Mouse (Mus musculus) left cerebral cortex, adult 2 months (tissue): ENCODE results near the gene Zfp358. TPM values are rescaled to one million over a fixed set of nuclear protein-coding genes. Genes with fewer than 3 reads are reported as not detected.

Experiments used
- DNase-seq, 2 experiments: peaks; one replicate each; pipeline ENCODE4 v3.0.0; 2021 to 2022; ENCODE audit warnings: low spot score in 2 of 2, mixed read lengths in 1 of 2; ENCODE audit errors: extremely low spot score in 1 of 2
- H3K27ac ChIP-seq: fragments of 200-600 bp; 2 replicates; pipeline ENCODE4 v1.8.1; 2022
- H3K4me3 ChIP-seq: fragments of 200-600 bp; 2 replicates; pipeline ENCODE4 v1.8.1; 2022
- CTCF ChIP-seq: fragments of 200-600 bp; IDR thresholded peaks from 2 replicates; pipeline ENCODE4 v1.8.1; 2022; ENCODE audit warnings: antibody characterized with exemption, mild to moderate bottlenecking, moderate library complexity
- intact Hi-C: fragments of 180-260 bp; cut with DNase I; formaldehyde crosslinking; loops from one replicate; pipeline ENCODE4 v1.15.1; 2025
- total RNA-seq, 2 experiments: library from RNA; stranded (reverse); gene quantifications; 2 replicates each; pipeline ENCODE4 v1.2.3; 2021

The Zfp358 gene
- total RNA-seq, 2 experiments from 2014 or later = 32.4 to 34.8 TPM

DNA sequence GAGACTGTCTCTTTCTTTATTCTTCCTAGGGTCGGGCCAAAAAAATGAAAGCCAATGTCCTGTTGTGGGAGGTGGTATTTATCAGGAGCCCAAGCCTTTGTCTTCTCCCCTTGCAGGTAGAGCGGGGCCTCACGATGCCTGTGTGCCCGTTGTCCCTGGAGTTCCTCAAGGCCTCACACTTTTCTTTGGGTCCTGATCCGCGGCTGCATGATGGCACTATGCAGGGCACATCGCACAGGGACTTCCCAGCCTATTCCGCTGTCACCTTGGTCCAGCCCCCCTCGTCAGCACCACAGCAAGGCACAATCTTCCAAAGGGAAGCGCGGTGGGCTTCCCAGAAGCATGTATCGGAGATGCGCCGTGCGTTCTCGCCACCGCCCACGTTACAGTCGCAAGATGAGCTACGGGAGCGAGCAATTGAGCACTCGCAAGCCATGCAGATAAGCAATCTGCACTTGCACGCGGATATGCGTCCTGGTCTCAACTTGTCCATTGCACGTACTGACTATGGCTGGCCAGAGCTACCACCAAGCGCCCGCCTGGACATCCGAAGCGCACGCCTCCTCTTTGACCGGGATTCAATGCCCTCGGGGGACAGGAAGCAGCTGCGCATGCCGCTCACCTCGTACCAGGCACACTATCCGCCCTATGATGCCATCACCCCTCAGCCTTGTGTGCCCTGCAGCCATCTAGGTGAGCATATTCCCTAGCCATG lies 17.1 kb upstream of the Zfp358 start:
- intact Hi-C loops = no loop called here
- Histone ChIP-seq H3K4me3 (peak overlapping the region; percentile 29), H3K27ac (no peak overlapping the region)
- no peak for DNase-seq
- no peak for TF ChIP-seq CTCF

DNA sequence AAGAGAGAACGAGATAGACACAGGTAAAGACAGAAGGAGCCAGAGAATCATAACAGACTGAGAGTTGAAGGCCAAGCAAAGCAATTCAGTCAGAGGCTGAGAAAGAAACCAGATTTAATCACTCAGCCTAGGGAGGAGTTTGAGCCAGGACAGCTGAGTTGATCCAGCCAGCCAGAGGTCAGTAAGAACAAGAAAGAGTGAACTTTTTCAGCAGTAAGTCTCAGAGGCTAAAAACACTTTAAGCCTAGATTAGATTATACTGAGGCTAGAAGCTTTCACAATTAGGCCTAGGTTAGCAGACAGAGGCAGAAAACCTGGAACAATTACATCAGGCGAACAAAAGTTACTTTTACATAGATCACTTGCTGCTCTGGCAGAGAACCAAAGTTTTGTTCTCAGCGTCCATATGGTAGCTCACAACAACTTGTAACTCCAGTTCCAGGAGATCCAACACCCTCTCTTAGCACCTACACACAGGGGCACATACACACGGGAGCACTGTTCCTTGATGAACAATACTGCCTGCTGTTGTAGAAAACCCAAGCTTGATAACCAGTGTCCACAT lies 12.6 kb upstream of the Zfp358 start:
- intact Hi-C loops = no loop called here
- H3K4me3 ChIP-seq = no peak overlapping the region
- no peak for DNase-seq
- H3K27ac ChIP-seq = no peak overlapping the region
- no peak for TF ChIP-seq CTCF

DNA sequence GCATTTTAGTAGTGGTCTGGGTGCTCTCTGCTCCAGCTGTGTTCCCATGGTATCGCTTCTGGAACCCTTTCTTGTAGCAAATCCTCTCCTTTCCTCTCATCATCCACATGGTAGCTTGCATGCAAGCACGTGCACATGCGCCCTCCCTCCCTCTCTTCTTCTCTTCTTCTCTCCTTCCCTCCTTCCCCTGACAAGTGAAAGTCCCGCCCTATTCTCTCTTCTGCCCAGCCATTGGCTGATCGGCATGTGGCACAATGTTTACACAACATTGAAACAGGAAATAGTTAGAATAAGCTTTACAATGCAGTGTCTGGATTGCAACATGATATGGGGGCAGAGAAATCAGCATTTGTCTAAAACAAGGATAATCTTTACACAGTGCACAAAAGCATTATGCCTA lies 11.3 kb upstream of the Zfp358 start:
- intact Hi-C loops = no loop called here
- TF ChIP-seq CTCF = no peak
- Histone ChIP-seq H3K27ac (no peak overlapping the region), H3K4me3 (no peak overlapping the region)
- DNase-seq = no peak

DNA sequence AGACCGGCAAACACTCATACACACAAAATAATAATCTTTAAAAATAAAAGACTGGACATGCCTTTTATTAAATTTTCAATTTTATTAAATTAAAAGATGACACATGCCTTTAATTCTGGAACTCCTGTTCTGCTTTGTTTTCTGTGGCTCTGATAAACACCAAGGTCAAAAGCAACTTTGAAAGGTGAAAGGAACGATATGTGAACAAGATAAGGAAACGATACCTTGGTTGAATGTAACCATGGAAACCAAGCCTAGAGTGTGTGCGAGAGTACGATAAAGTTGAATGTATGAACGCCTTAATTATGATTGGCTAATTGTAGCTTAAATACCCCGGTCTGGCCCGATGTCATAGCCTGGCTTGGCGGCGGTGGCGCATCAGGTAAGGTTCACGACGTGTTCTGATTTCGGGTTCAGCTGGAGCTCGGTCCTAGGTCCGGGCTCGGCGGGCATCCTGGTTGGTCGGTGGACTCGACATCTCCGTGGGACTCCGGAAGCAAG lies 10.6 kb upstream of the Zfp358 start:
- Histone ChIP-seq H3K4me3 (no peak overlapping the region), H3K27ac (no peak overlapping the region)
- DNase-seq = no peak
- no peak for TF ChIP-seq CTCF
- intact Hi-C loops = no loop called here

DNA sequence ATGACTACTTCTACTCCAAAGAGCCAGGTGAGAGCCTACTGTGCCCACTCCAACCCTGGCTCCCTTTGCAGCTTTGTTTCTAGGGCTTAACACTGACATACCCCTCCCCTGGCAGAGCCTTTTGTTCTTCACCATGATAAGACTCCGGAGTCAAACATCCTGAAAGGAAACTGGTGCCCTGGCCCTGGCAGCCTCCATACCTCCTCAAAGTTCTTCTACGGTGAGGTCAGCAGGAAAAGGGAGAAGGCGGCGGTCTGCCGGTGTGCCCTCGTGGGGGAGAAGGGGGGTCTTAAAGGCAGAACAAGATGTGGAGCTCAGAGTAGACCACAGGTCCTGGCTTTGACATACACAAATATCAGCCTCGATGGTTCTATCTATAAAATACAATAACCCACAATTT lies 9.4 kb upstream of the Zfp358 start:
- no peak for TF ChIP-seq CTCF
- intact Hi-C loops = no loop called here
- no peak overlapping the region for H3K4me3 ChIP-seq
- no peak overlapping the region for H3K27ac ChIP-seq
- no peak for DNase-seq

DNA sequence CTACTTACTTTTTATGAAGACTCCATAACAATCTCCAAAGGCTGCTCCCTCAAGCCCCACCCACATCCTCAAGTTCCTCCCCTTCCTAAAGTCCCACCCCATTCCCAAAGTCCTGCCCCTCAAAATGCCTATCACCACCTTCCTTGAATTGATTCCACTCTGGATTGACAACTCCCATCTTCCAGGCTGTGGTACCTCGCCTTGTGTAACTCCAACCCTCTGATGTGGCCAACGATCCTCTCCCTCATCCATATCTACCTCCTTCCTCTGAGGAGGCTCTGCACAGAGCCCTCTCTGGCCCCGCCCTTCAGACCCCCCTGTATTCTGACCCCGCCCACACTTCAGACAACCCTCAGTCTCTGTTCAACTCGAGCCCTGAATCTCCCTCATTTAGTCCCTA lies 7.7 kb upstream of the Zfp358 start:
- DNase-seq = no peak
- Histone ChIP-seq H3K27ac (no peak overlapping the region), H3K4me3 (no peak overlapping the region)
- TF ChIP-seq CTCF = no peak
- intact Hi-C loops = no loop called here

DNA sequence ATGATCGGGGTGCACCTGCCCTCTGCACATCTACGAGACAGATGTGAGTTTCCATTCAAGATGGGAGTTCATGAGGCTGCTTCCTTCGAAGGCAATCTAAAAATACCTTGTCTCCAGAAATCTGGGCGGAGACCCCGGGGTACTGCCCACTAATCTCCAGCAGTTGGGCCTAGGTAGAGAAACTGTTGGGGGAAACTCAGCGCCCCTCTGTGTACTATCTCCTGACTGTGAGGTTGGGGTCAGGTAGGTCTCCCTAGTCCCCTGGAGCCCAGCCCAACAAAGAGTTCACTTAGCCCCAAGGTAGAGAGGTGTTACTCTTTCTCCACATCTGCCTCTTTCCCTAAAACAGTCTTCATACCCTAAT lies 889 bp downstream of the Zfp358 start:
- Histone ChIP-seq H3K27ac (peak overlapping the region; percentile 96), H3K4me3 (peak overlapping the region; percentile 74)
- no peak for DNase-seq
- intact Hi-C loops = no loop called here
- TF ChIP-seq CTCF = no peak

DNA sequence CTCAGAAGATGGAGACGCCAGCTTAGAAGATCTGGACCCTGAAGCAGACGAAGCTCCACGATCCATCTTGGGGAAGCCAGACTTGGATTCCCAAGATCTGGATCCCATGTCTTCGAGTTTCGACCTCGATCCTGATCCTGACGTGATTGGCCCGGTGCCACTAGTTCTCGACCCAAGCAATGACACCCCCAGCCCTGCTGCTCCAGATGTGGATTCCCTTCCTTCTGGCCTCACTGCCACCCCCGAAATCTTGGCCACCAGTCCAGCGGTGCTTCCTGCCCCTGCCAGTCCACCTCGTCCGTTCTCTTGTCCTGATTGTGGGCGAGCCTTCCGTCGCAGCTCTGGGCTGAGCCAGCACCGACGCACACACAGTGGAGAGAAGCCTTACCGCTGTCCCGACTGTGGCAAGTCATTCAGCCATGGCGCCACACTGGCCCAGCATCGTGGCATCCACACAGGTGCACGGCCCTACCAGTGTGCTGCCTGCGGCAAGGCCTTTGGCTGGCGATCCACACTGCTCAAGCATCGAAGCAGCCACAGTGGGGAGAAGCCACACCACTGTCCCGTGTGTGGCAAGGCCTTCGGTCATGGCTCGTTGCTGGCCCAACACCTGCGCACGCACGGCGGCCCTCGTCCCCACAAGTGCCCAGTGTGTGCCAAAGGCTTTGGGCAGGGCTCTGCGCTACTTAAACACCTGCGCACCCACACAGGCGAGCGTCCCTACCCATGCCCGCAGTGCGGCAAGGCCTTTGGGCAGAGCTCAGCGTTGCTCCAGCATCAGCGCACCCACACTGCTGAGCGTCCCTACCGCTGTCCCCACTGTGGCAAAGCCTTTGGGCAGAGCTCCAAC lies 2.9 kb downstream of the Zfp358 start:
- TF ChIP-seq CTCF = no peak
- H3K27ac ChIP-seq = no peak overlapping the region
- no peak overlapping the region for H3K4me3 ChIP-seq
- intact Hi-C loops = no loop called here
- DNase-seq = no peak

DNA sequence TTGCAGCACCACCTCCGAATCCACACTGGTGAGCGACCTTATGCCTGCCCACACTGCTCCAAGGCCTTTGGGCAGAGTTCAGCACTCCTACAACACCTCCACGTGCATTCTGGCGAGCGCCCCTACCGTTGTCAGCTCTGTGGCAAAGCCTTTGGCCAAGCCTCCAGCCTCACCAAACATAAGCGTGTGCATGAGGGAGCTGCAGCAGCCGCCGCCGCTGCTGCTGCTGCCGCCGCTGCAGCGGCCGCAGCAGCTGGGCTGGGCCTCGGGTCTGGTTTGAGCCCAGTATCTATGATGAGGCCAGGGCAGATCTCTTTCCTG lies 3.5 kb downstream of the Zfp358 start:
- H3K27ac ChIP-seq = no peak overlapping the region
- no peak for TF ChIP-seq CTCF
- H3K4me3 ChIP-seq = no peak overlapping the region
- intact Hi-C loops = no loop called here
- DNase-seq = no peak

DNA sequence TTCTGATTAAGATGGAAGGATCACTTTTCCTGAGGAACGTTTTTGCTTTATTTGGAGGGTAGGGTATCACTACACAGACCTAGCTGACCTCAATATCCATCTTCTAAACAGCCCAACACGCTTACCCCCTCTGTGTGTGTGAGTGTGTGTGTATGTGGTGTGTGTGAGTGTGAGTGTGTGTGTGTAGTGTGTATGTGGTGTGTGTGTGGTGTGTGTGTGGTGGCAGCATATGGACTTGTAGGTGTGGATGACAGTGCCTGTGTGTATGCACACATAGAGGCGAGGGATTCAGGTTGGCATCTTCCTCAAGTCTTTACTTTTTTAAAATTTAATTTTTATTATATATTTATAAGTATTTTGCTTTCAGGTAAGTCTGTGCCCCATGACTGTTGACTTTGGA lies 5.6 kb downstream of the Zfp358 start:
- Histone ChIP-seq H3K27ac (no peak overlapping the region), H3K4me3 (no peak overlapping the region)
- intact Hi-C loops = no loop called here
- DNase-seq = no peak
- no peak for TF ChIP-seq CTCF

DNA sequence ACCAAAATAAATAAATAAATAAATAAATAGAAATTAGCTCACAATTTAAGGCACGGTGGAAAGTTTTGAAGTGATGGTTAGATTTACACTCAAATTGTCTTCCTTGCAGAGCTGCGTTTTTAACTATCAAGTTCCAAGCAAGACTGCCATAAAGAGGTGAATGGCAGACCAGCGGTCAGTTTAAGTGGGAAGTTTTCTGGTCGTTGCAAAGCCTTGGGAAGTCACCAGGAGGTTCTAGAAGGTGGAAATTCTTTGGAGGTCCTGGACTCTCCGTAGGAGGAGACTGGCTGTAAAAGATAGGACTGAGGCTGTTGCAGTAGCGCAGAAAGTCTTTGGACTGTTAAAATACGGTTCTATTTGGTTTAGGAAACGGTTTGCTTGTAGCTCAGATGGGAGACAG lies 6.8 kb downstream of the Zfp358 start:
- DNase-seq = no peak
- H3K27ac ChIP-seq = peak overlapping the region; percentile 96
- no peak for TF ChIP-seq CTCF
- intact Hi-C loops = loop anchor here (1.0 kb wide), 1 partner anchor 16 kb away; the partner anchor contains the start of gene Pnpla6
- peak overlapping the region; percentile 69 for H3K4me3 ChIP-seq
